Mouse (Mus musculus) heart, embryonic 15.5 days (tissue): ENCODE measurements around the gene Lrrn3. TPM values are rescaled to one million over a fixed set of nuclear protein-coding genes. Genes with fewer than 3 reads are reported as not detected.
A peak's percentile ranks its signal among the peaks of the same experiment; 100 is the strongest.

Source experiments
- ATAC-seq: fragments of 200-750 bp; cut with Nextera tagmentation; replicated peaks from 2 replicates; pipeline ENCODE4 v1.8.0; 2017; ENCODE audit warnings: low read depth, moderate TSS enrichment; ENCODE audit not compliant: insufficient number of reproducible peaks, insufficient read depth, low FRiP score
- H3K27ac ChIP-seq: fragments of 300-500 bp; sonication (generic); 2 replicates; pipeline ENCODE4 v1.5.1; 2015; ENCODE audit warnings: mild to moderate bottlenecking, inconsistent platforms
- H3K27me3 ChIP-seq: fragments of 300-500 bp; sonication (generic); 2 replicates; pipeline ENCODE4 v1.6.1; 2015; ENCODE audit warnings: inconsistent platforms
- H3K36me3 ChIP-seq: fragments of 300-500 bp; sonication (generic); 2 replicates; pipeline ENCODE4 v1.6.1; 2015; ENCODE audit warnings: mild to moderate bottlenecking, inconsistent platforms
- H3K4me1 ChIP-seq: fragments of 300-500 bp; sonication (generic); replicated peaks from 2 replicates; pipeline ENCODE4 v1.6.1; 2015; ENCODE audit warnings: inconsistent platforms
- H3K4me2 ChIP-seq: fragments of 300-500 bp; sonication (generic); 2 replicates; pipeline ENCODE4 v1.6.1; 2015; ENCODE audit warnings: inconsistent platforms, mild to moderate bottlenecking, moderate library complexity
- H3K4me3 ChIP-seq: fragments of 300-500 bp; sonication (generic); 2 replicates; pipeline ENCODE4 v1.5.1; 2015; ENCODE audit warnings: mild to moderate bottlenecking, inconsistent platforms
- H3K9ac ChIP-seq: fragments of 300-500 bp; sonication (generic); 2 replicates; pipeline ENCODE4 v1.6.1; 2015; ENCODE audit warnings: mild to moderate bottlenecking, inconsistent platforms
- H3K9me3 ChIP-seq: fragments of 300-500 bp; sonication (generic); replicated peaks from 2 replicates; pipeline ENCODE4 v1.6.1; 2016; ENCODE audit warnings: inconsistent platforms
- WGBS: fragments of 180-500 bp; shearing (Covaris S2); methylation state at CpG from one replicate; pipeline ENCODE4 v1.1.7; 2015; ENCODE audit warnings: mixed read lengths; 5-methylcytosine and 5-hydroxymethylcytosine counted together
- polyA plus RNA-seq: library from polyadenylated mRNA; unstranded; fragments of >200 nt; fragmentation: Nextera tagmentation; extraction: Ambion mirVana; gene quantifications from 2 replicates; pipeline ENCODE4 v1.2.1, GENCODE M21; 2015

Lrrn3 gene
- 3.2 and 4.3 TPM in 2 replicates for polyA plus RNA-seq

- Histone ChIP-seq H3K4me3 (peak within 1 kb of the TSS; percentile 49), H3K9me3 (no peaks in the 10 kb centered on the region), H3K27me3 (no peaks in the 10 kb centered on the region), H3K27ac (no peak within 1 kb of the TSS), H3K4me1 (peaks cover 12% of the 10 kb centered on the region), H3K4me2 (peak within 1 kb of the TSS; percentile 72), H3K36me3 (no peaks in the 10 kb centered on the region), H3K9ac (peak within 1 kb of the TSS; percentile 35)
- no peak for ATAC-seq
- WGBS, result 96% methylated on average over 1 of the region's 1 CpGs
Observed at GRCm38 (mm10) chr12:41486331-41486730, at the start of gene Lrrn3. Gene Lrrn3 (minus strand): TSS chr12:41486431.

GRCm38 (mm10) chr12:41528410-41528809 lies 42.2 kb upstream of the Lrrn3 start:
- WGBS, result 71% methylated on average over 4 of the region's 4 CpGs
- Histone ChIP-seq H3K4me3 (no peak overlapping the region), H3K9ac (no peak overlapping the region), H3K27me3 (no peaks in the 10 kb centered on the region), H3K27ac (no peak overlapping the region), H3K36me3 (no peaks in the 10 kb centered on the region), H3K4me2 (no peak overlapping the region), H3K9me3 (no peaks in the 10 kb centered on the region), H3K4me1 (no peaks in the 10 kb centered on the region)
- ATAC-seq, result no peak

GRCm38 (mm10) chr12:41526688-41527087 lies 40.5 kb upstream of the Lrrn3 start:
- Histone ChIP-seq H3K9me3 (no peaks in the 10 kb centered on the region), H3K27me3 (no peaks in the 10 kb centered on the region), H3K36me3 (no peaks in the 10 kb centered on the region), H3K4me3 (no peak overlapping the region), H3K9ac (no peak overlapping the region), H3K4me1 (no peaks in the 10 kb centered on the region), H3K4me2 (no peak overlapping the region), H3K27ac (no peak overlapping the region)
- WGBS, result 78% methylated on average over 2 of the region's 2 CpGs
- ATAC-seq, result no peak

DNA sequence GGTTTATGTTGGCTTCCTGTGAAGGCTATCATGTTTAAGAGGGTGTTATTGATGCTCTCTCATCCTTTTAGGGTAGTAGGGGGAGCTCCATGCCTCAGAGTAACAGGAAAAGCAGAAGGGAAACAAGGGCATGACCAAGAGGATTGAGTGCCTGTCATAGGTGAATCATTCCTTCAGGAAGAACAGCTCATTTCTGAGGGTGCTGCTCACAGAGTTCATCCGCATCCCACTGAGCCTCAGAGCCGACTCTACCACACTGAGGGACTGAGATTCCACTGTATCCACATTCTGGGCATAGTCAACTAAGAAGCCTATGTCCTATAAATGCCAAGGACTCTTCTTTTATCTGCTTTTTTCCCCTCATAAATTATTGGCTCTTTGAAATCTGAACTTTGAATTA lies 35.4 kb upstream of the Lrrn3 start:
- Histone ChIP-seq H3K4me3 (no peak overlapping the region), H3K36me3 (no peaks in the 10 kb centered on the region), H3K9me3 (no peaks in the 10 kb centered on the region), H3K27me3 (no peaks in the 10 kb centered on the region), H3K4me1 (no peaks in the 10 kb centered on the region), H3K27ac (no peak overlapping the region), H3K4me2 (no peak overlapping the region), H3K9ac (no peak overlapping the region)
- ATAC-seq, result no peak
- 79% methylated on average over 2 of the region's 2 CpGs for WGBS

GRCm38 (mm10) chr12:41520326-41520725 lies 34.1 kb upstream of the Lrrn3 start:
- Histone ChIP-seq H3K9me3 (no peaks in the 10 kb centered on the region), H3K27ac (no peak overlapping the region), H3K36me3 (no peaks in the 10 kb centered on the region), H3K27me3 (no peaks in the 10 kb centered on the region), H3K4me3 (no peak overlapping the region), H3K9ac (no peak overlapping the region), H3K4me1 (no peaks in the 10 kb centered on the region), H3K4me2 (no peak overlapping the region)
- ATAC-seq, result no peak
- 80% methylated on average over 2 of the region's 2 CpGs for WGBS

DNA sequence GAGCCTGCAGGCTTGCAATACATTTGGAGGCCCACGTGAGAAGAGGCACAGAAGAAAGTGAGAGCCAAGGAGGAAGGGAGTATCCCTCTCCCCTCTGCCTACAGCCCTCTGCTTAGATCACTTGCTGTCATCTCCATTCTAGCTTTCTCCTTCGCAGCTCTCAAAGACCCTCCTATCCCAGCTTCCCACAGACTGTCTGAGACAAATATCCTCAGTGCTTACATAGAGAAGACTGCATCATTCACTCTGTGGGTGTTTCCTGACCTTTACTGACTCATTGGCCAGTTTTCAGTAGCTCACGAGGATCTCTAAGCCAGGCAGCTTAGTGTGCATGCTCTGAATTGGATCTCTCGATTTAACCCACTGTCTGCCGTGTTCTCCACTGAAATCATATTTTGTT lies 32.7 kb upstream of the Lrrn3 start:
- H3K27me3 ChIP-seq, result no peaks in the 10 kb centered on the region
- no peak overlapping the region for H3K4me2 ChIP-seq
- H3K4me1 ChIP-seq, result no peaks in the 10 kb centered on the region
- no peak for ATAC-seq
- WGBS, result 55% methylated on average over 5 of the region's 5 CpGs
- H3K9ac ChIP-seq, result no peak overlapping the region
- H3K4me3 ChIP-seq, result no peak overlapping the region
- H3K9me3 ChIP-seq, result no peaks in the 10 kb centered on the region
- no peaks in the 10 kb centered on the region for H3K36me3 ChIP-seq
- no peak overlapping the region for H3K27ac ChIP-seq

GRCm38 (mm10) chr12:41510588-41510987 lies 24.4 kb upstream of the Lrrn3 start:
- Histone ChIP-seq H3K4me3 (no peak overlapping the region), H3K4me1 (no peaks in the 10 kb centered on the region), H3K27ac (no peak overlapping the region), H3K36me3 (no peaks in the 10 kb centered on the region), H3K9me3 (no peaks in the 10 kb centered on the region), H3K27me3 (no peaks in the 10 kb centered on the region), H3K4me2 (no peak overlapping the region), H3K9ac (no peak overlapping the region)
- 70% methylated on average over 3 of the region's 3 CpGs for WGBS
- ATAC-seq, result no peak

GRCm38 (mm10) chr12:41508610-41509009 lies 22.4 kb upstream of the Lrrn3 start:
- H3K9me3 ChIP-seq, result no peaks in the 10 kb centered on the region
- no peak for ATAC-seq
- 77% methylated on average over 4 of the region's 4 CpGs for WGBS
- H3K9ac ChIP-seq, result no peak overlapping the region
- no peaks in the 10 kb centered on the region for H3K36me3 ChIP-seq
- H3K4me1 ChIP-seq, result no peaks in the 10 kb centered on the region
- H3K4me2 ChIP-seq, result no peak overlapping the region
- no peaks in the 10 kb centered on the region for H3K27me3 ChIP-seq
- no peak overlapping the region for H3K4me3 ChIP-seq
- H3K27ac ChIP-seq, result no peak overlapping the region

GRCm38 (mm10) chr12:41500049-41500820 lies 14.0 kb upstream of the Lrrn3 start:
- no peak for ATAC-seq
- no peak overlapping the region for H3K27ac ChIP-seq
- no peak overlapping the region for H3K4me2 ChIP-seq
- no peaks in the 10 kb centered on the region for H3K27me3 ChIP-seq
- 59% methylated on average over 9 of the region's 9 CpGs for WGBS
- no peaks in the 10 kb centered on the region for H3K4me1 ChIP-seq
- no peak overlapping the region for H3K4me3 ChIP-seq
- H3K36me3 ChIP-seq, result no peaks in the 10 kb centered on the region
- H3K9ac ChIP-seq, result no peak overlapping the region
- no peaks in the 10 kb centered on the region for H3K9me3 ChIP-seq

DNA sequence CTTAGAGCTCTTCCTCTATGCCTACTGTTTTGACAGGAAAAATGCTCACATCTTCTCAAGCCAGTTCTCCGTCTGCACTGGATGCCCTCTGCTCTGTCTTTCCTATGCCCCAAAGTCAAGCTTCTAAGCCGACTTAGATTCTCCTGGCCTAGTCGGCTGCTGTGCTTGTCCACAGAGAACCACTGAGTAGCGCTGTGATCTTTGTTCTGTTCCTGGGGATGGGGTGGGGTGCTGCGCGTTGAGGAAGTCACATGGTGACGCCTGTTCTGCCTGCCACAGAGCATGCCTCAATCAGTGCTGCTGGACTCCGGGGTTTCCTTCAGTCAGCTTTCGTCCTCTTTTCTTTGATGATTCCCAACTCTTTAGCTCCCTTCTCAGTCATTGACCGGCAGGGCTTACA lies 8.4 kb upstream of the Lrrn3 start:
- no peak overlapping the region for H3K27ac ChIP-seq
- no peak for ATAC-seq
- no peaks in the 10 kb centered on the region for H3K4me1 ChIP-seq
- H3K9me3 ChIP-seq, result no peaks in the 10 kb centered on the region
- no peak overlapping the region for H3K4me3 ChIP-seq
- H3K9ac ChIP-seq, result no peak overlapping the region
- H3K27me3 ChIP-seq, result no peaks in the 10 kb centered on the region
- H3K4me2 ChIP-seq, result no peak overlapping the region
- no peaks in the 10 kb centered on the region for H3K36me3 ChIP-seq
- 46% methylated on average over 10 of the region's 10 CpGs for WGBS

GRCm38 (mm10) chr12:41487005-41487404 lies 774 bp upstream of the Lrrn3 start:
- H3K4me2 ChIP-seq, result no peak overlapping the region
- no peak overlapping the region for H3K27ac ChIP-seq
- H3K9ac ChIP-seq, result no peak overlapping the region
- H3K4me3 ChIP-seq, result no peak overlapping the region
- H3K36me3 ChIP-seq, result no peaks in the 10 kb centered on the region
- H3K9me3 ChIP-seq, result no peaks in the 10 kb centered on the region
- no peaks in the 10 kb centered on the region for H3K27me3 ChIP-seq
- WGBS, result 27% methylated on average over 5 of the region's 5 CpGs
- peaks cover 12% of the 10 kb centered on the region for H3K4me1 ChIP-seq
- ATAC-seq, result no peak

- H3K4me3 ChIP-seq, result peak overlapping the region; percentile 49
- peak; percentile 64 for ATAC-seq
- H3K4me2 ChIP-seq, result peak overlapping the region; percentile 72
- no peak overlapping the region for H3K27ac ChIP-seq
- no peaks in the 10 kb centered on the region for H3K9me3 ChIP-seq
- H3K36me3 ChIP-seq, result no peaks in the 10 kb centered on the region
- peak overlapping the region; percentile 35 for H3K9ac ChIP-seq
- peaks cover 12% of the 10 kb centered on the region for H3K4me1 ChIP-seq
- no peaks in the 10 kb centered on the region for H3K27me3 ChIP-seq
- WGBS, result 14% methylated on average over 12 of the region's 12 CpGs
Observed at GRCm38 (mm10) chr12:41485512-41486215, 567 bp downstream of the Lrrn3 start.
